Mouse (Mus musculus): ENCODE data around the gene Dcdc2b.

The Dcdc2b gene

GRCm38 (mm10) chr4:129614093-129614492 is at the start of gene Dcdc2b:
Gene Dcdc2b, minus strand, starts transcription at chr4:129614257.
- DNase-seq: no peak

GRCm38 (mm10) chr4:129662255-129662813 is 48.3 kb upstream of the Dcdc2b start:
- no peak for DNase-seq

DNA sequence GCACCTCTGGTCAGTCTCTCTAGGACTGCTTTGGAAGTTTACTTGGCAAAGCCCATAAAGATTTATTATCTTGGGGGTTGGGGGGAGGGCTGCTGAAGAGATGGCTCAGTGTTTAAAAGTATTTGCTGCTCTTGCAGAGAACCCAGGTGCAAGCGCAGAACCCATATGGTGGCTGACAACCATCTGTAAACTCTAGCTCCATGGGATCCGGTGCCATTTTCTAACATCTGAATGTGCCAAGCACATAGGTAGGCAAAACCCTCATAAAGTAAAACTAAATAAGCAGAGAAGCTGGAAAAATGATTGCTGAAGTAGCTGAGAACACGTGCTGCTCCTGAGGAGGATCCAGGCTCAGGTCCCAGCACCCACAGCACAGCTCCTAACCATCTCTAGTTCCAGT is 47.5 kb upstream of the Dcdc2b start:
- no peak for DNase-seq

- no peak for DNase-seq
These were observed 40.7 kb upstream of the Dcdc2b start for GRCm38 (mm10) chr4:129654770-129655169.

- DNase-seq: no peak
These were observed 36.3 kb upstream of the Dcdc2b start for GRCm38 (mm10) chr4:129650359-129650758.

DNA sequence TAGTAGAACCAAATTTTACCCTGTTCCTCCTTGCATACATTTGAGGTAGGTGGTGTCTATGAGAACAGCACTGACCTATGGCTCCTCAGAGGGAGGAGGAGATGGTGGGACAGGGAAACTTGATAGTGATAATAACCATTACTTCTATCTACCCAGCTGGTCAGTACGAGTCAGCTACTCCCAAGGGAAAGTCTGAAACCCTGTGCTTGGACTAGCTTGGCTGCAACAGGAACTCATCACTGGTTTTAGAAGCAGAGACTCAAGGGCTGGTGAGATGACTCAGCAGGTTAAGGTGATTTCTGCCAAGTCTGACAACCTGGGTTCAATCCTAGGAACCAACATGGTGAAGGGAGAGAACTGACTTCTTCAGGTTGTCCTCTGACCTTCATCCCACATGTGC is 34.6 kb upstream of the Dcdc2b start:
- DNase-seq: no peak

DNA sequence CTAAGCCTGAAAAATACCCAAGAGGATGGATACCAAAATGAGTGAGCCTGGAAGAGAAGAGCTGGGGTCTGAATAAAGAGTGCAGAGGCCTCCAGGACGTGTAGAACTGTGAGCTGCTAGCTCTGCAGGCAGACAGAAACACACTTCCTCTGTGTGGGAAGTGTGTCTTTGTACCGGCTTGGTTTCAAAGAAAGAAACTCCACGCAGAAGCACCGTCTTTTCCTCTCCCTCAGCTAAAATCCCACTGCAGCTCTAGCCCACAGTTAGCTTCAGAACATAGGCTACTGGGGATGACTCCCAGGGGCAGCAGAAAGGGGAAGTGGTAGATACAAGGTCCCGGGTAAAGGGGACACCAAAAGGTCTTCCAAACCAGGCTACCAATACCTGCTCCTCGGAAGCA is 31.1 kb upstream of the Dcdc2b start:
- no peak for DNase-seq

- DNase-seq: no peak
These were observed 27.7 kb upstream of the Dcdc2b start for GRCm38 (mm10) chr4:129641756-129642155.

GRCm38 (mm10) chr4:129640638-129641467 is 26.8 kb upstream of the Dcdc2b start, which contains the start of gene Txlna:
Gene Txlna, minus strand, starts transcription at chr4:129641065.
- DNase-seq: peak; percentile 98 to 99

GRCm38 (mm10) chr4:129640101-129640637 is 26.1 kb upstream of the Dcdc2b start:
- DNase-seq: peak; percentile 47 to 69

DNA sequence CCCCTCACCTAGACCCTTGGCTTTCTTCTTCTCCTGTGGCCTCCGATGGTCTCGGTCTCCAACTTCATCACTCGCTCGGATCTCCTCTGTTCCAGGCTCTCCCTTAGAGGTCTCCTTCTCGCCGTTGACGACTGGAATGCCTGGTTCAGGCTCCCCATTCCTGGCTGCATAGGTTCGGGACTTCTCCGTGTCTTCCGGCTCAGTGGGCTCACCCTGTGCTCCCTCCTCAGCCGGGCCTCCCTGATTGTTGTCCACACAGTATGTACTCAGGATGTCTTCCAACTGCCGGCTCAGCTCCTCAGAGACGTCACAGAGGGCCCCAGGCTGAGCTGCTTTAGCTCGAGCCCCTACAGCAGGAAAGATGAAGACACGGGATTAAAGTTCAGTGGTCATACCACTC is 25.2 kb upstream of the Dcdc2b start:
- DNase-seq: no peak

GRCm38 (mm10) chr4:129633852-129634251 is 19.8 kb upstream of the Dcdc2b start:
- no peak for DNase-seq

- no peak for DNase-seq
These were observed 17.8 kb upstream of the Dcdc2b start for GRCm38 (mm10) chr4:129631867-129632266.

DNA sequence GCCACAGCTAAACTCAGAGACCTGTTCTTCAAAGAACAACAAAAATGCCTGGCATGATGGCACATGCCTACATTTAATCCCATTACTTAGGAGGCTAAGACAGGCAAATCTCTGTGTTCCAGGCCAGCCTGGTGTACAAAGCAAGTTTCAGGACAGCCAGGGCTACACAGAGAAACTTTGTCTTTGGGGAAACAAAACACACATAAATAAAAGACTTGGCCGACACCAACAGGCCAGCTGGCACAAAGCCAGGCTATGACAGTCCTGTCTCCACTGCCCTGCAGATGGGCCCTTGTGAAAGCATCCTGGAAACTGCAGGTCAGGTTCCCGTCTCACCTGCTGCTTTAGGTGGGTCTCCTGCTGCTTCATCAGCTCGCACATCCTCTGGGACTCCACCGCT is 16.9 kb upstream of the Dcdc2b start:
- DNase-seq: peak; percentile 75 to 77

GRCm38 (mm10) chr4:129626035-129626434 is 12.0 kb upstream of the Dcdc2b start:
- DNase-seq: peak in 1 of 2 experiments; percentile 38

- peak in 1 of 2 experiments; percentile 29 for DNase-seq
These were observed 11.4 kb upstream of the Dcdc2b start for GRCm38 (mm10) chr4:129625496-129625895.

DNA sequence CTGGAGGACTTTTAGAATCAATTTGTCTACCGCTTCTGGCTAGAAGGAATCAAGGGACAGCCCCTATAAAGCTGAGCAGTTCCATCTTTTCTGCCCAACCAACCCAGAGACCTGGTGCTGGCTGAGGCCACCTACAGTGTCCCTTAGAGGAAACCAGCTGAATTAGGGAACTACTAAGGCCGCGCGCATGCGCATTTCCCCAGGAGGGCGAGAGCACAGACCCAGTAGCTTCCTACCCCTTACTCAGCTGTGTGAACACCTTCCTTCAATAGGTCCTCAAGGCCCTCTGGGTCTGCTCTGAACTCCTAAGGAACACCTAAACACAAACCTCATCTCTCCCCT is 10.9 kb upstream of the Dcdc2b start:
- peak; percentile 55 to 75 for DNase-seq

DNA sequence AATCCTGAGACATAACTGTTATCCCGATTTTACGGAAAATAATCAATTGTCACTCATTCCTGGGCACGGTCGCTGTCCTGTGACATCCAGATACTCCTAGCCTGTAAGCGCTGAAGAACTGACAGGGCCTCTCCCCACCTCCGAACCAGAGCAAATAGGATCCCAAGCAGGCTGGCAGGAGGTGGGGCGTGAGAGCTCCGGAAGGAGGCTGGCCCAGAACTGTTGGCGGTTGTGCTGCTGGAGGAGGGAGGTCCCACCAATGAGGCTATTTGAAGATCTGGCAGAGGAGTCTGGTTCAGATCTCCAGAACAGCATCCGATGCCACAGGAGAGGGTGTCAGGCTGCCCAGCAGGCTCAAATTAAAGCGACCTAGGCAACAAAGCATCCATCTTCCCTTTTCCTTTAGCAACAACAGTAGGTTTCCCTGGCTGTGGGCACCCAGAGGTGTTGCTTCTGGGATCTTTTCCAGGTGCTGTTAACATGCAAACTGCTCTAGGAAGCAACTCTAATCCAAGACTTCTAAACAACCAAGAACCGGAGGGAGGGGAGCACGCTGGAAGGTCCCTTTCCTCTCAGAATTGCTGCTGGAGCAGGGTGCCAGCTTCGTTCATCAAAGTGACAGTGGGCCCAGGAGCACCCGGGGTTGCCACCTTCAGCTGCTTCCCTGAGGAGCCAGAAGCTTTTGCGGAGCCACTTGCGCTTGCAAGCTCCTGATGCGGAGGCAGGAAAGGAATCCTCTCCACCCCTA is 10.4 kb upstream of the Dcdc2b start:
- DNase-seq: peak; percentile 86 to 94

DNA sequence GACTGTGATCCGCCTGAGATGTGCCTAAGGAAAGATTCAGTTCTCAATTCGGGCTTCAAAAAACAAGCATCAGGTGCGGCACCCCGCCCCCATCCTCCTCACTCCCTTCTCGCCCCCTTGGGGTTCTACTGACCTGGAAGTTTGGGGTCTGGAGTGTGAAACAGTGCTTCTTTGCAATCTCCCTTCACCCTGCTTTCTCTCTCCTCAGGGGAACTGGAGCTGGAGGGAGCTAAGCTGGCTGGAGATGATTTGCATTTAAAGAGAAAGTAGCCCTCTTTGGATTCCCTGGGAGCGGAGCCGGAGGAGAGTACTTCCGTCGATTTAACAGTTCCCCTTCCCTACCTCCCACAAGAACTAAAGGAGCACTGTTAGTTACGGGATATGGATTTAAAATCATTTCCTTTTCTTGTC is 9.6 kb upstream of the Dcdc2b start, which contains the start of gene Ccdc28b:
Ccdc28b (minus strand) TSS at position 267 of the 411 bp plus-strand sequence.
- peak; percentile 60 to 71 for DNase-seq

DNA sequence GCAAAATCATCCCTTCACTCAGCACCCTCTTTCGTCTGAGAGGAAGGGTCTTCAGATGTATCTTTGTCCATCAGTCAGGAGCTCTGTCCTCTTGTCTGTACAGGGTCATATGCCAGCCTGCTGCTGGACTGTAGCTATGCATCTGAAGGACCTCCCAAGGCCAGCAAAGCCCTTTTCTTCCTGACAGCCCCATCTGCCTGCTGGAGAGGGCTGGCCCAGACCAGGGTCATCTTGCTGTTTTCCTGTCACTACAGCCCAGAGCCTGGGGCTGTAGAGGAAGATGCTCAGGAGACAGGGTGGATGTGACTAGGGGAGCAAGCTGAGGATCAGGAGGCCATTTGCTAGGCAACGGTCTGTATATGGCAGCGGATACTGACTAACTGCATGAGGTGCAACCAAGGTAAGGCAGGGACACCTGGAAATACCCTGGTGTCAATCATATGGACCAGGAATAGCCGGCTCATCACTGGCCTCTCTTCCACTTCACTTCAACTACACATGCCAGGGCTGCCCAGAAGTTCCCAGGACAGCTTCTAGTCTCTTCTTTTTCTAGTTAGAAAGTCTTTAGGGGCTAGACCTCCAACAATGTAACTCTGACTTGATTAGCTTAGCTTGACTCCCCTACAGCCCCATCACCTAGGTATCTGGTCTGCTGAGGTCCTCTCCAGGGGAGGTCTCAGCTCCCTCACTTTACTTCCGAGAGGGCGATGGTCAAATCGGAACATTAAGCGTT is 8.9 kb upstream of the Dcdc2b start:
- DNase-seq: peak in 1 of 2 experiments; percentile 35

DNA sequence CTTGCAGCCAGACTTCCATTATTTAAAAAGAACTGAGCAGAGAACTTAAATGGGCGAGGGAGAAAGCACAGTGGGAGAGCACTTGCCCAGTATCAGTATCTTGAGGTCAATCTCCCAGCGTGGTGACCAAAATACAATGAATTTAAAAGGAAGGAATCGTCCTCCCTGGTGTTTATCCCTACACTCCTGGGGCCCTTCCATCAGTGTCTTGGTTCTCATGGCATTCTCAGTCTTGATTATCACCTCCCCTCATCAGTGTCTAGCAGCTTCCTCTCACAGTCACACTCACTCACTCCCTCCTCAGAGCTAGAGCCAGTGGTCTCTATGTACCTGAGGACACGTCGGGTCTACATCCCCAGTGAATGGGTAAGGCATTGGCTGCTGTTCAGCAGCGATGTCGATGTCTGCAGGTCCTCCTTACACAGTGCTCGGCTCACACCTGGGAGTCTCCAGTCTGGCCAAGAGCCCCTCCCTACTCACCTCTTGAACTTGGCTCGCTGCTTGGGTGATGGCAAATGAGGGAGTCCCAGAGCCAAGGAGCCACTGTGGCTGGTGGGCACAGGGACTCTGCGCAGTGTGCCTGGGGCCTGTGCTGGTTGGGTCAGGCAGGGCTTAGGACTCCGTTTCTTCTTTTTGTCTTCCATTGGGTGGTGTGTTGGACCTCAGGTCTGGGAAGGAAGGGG is 8.2 kb upstream of the Dcdc2b start:
- DNase-seq: peak in 1 of 2 experiments; percentile 30

DNA sequence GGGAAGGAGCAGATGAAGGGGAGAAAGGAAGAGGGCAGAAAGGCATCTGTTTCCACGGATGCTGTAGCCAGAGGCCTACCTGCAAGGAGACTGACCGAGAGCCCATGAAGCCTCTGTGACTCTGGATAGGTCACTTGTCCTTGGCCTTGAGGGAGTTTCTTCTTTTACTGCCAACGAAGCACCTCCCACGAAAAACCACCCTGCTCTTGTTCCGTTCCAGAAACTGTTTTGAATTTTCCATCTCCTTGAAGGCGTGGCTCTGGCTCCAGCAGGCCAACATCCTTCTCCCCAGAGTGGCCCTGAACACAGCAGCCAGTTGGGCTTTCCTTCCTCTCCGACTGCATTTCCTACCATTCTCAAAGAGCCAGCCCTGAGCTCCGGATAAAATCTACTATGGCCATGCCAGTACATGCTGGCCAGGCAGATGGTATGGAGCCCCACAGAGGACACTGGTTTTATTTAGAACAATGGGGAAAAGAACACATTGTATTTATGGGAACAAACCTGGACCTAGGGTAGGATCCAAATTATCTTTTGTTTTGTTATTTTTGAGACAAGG is 7.3 kb upstream of the Dcdc2b start:
- DNase-seq: peak; percentile 45 to 69

Measured in kidney, postnatal 25 days (tissue).